Mouse (Mus musculus) liver, embryonic 15.5 days (tissue): Measurements from ENCODE around the gene Ren1. TPM values are rescaled to one million over a fixed set of nuclear protein-coding genes. Genes with fewer than 3 reads are reported as not detected.
"Not testable (repeated sequence)": the region's sequence is repeated elsewhere in the genome, so short reads cannot be mapped to it uniquely, and the experiment has no call there.

Experiments used
- ATAC-seq: fragments of 200-750 bp; cut with Nextera tagmentation; 2 replicates; pipeline ENCODE4 v1.8.0; 2017; ENCODE audit warnings: moderate number of reproducible peaks, mild to moderate bottlenecking, moderate library complexity; ENCODE audit not compliant: insufficient read depth
- H3K27ac ChIP-seq: fragments of 300-500 bp; sonication (generic); replicated peaks from 2 replicates; pipeline ENCODE4 v1.5.1; 2015; ENCODE audit warnings: mild to moderate bottlenecking, inconsistent platforms
- H3K27me3 ChIP-seq: fragments of 300-500 bp; sonication (generic); 2 replicates; pipeline ENCODE4 v1.6.1; 2015; ENCODE audit warnings: mild to moderate bottlenecking, inconsistent platforms
- H3K36me3 ChIP-seq: fragments of 300-500 bp; sonication (generic); replicated peaks from 2 replicates; pipeline ENCODE4 v1.6.1; 2015; ENCODE audit warnings: moderate library complexity, mild to moderate bottlenecking, inconsistent platforms
- H3K4me1 ChIP-seq: fragments of 300-500 bp; sonication (generic); replicated peaks from 2 replicates; pipeline ENCODE4 v1.6.1; 2015; ENCODE audit warnings: inconsistent platforms
- H3K4me2 ChIP-seq: fragments of 300-500 bp; sonication (generic); 2 replicates; pipeline ENCODE4 v1.6.1; 2015; ENCODE audit warnings: moderate library complexity, mild to moderate bottlenecking, inconsistent platforms
- H3K4me3 ChIP-seq: fragments of 300-500 bp; sonication (generic); replicated peaks from 2 replicates; pipeline ENCODE4 v1.5.1; 2015; ENCODE audit warnings: mild to moderate bottlenecking, inconsistent platforms
- H3K9ac ChIP-seq: fragments of 300-500 bp; sonication (generic); 2 replicates; pipeline ENCODE4 v1.6.1; 2015; ENCODE audit warnings: moderate library complexity, mild to moderate bottlenecking, inconsistent platforms
- H3K9me3 ChIP-seq: fragments of 300-500 bp; sonication (generic); replicated peaks from 2 replicates; pipeline ENCODE4 v1.6.1; 2016; ENCODE audit warnings: inconsistent platforms
- WGBS: fragments of 180-500 bp; shearing (Covaris S2); methylation state at CpG from one replicate; pipeline ENCODE4 v1.1.7; 2015; ENCODE audit warnings: mixed read lengths; ENCODE audit not compliant: insufficient replicate concordance; 5-methylcytosine and 5-hydroxymethylcytosine counted together
- polyA plus RNA-seq: library from polyadenylated mRNA; unstranded; fragments of >200 nt; fragmentation: Nextera tagmentation; extraction: Ambion mirVana; gene quantifications from 2 replicates; pipeline ENCODE4 v1.2.1, GENCODE M21; 2015

Ren1 gene
- polyA plus RNA-seq, 1 experiment from 2014 or later: 0.66 TPM

DNA sequence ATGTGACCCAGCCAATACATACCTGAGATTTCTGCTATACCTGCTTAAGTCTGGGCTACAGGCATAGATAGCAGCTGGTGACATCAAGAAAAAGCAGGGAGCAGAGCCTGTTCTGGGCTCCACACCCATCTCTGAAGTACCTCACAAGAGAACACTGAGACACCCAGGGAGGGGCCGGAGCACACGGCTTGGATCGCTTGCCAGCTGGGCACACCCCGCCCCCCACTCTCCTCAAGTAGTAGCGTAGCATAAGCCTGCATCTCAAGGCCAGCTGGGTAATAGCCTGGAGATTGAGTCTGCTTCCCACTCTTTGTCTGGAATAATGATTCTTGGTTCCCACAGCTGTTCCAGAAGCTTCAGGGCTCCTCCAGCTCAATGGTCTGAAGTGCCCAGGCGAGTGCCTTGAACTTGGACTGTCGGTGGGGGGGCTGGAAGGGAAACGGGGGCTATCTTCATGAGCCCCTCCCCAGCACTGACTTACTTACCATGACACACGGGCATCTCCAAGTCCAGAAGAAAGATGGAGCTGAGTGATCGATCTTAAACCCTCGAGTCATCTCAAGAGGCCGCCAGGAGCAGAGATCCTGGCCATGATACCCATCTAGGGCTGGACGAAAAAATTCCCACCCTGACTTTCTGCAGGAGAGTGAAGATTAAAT lies 28.9 kb upstream of the Ren1 start, which contains the start of gene Kiss1:
Gene Kiss1 (plus strand): TSS at position 609 of the 659 bp plus-strand sequence.
- Histone ChIP-seq H3K4me2 (no peak within 1 kb of the TSS), H3K27ac (no peak within 1 kb of the TSS), H3K9ac (no peak within 1 kb of the TSS), H3K4me1 (no peaks in the 10 kb centered on the region), H3K9me3 (no peaks in the 10 kb centered on the region), H3K36me3 (no peaks in the 10 kb centered on the region), H3K27me3 (no peaks in the 10 kb centered on the region), H3K4me3 (no peak within 1 kb of the TSS)
- 66% methylated on average over 13 of the region's 13 CpGs for WGBS
- ATAC-seq: no peak

- Histone ChIP-seq H3K4me3 (no peak overlapping the region), H3K4me2 (no peak overlapping the region), H3K9me3 (no peaks in the 10 kb centered on the region), H3K9ac (no peak overlapping the region), H3K4me1 (no peaks in the 10 kb centered on the region), H3K27ac (no peak overlapping the region), H3K27me3 (peaks cover 13% of the 10 kb centered on the region), H3K36me3 (no peaks in the 10 kb centered on the region)
- 30% methylated on average over 5 of the region's 5 CpGs for WGBS
- no peak for ATAC-seq
These were observed 27.0 kb upstream of the Ren1 start for GRCm38 (mm10) chr1:133323333-133323732.

DNA sequence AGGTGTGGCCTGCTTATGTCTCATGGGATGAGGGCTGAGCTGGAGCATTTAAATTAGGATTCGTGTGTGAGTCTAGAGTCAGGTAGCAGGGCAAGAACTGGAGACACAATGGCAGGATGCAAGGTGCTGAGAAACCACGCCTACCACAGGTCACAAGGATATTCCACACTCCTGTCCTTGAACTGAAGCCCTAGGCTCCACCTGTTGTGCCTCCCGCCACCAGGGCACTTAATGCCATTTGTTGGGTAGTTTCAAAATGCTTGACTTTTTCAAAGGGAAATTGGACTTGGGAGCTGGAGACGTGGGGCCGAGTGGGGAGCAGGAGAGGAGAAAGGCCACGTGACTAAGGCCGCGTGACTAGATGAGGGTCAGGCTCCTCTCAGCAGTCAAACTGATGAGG lies 24.4 kb upstream of the Ren1 start:
- Histone ChIP-seq H3K4me1 (no peaks in the 10 kb centered on the region; the same call in 1 of the 2 replicates), H3K9me3 (no peaks in the 10 kb centered on the region), H3K4me2 (no peak overlapping the region), H3K27me3 (peaks cover 38% of the 10 kb centered on the region), H3K4me3 (no peak overlapping the region), H3K9ac (no peak overlapping the region), H3K27ac (no peak overlapping the region), H3K36me3 (no peaks in the 10 kb centered on the region)
- ATAC-seq: no peak
- WGBS: 62% methylated on average over 8 of the region's 8 CpGs

DNA sequence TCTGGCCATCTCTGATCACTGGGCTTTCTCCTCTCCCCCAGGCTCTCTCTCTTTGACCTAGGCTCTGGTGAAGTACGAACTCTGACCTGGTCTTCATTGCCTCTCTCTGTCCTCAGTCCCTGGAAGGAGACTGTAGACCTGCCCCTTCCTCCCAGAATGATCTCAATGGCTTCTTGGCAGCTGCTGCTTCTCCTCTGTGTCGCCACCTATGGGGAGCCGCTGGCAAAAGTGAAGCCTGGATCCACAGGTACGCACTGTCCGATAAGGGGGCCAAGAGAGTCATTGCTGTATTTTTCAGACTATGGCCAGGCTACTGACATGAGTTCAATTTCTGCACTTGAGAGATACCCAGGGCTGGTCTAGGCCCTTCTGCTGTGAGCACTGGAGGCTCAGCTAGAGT lies 23.2 kb upstream of the Ren1 start:
- ATAC-seq: no peak
- Histone ChIP-seq H3K9ac (no peak overlapping the region), H3K4me3 (no peak overlapping the region), H3K27ac (no peak overlapping the region), H3K36me3 (no peaks in the 10 kb centered on the region), H3K4me1 (no peaks in the 10 kb centered on the region; the same call in 1 of the 2 replicates), H3K9me3 (no peaks in the 10 kb centered on the region), H3K27me3 (peaks cover 41% of the 10 kb centered on the region), H3K4me2 (no peak overlapping the region)
- WGBS: 47% methylated on average over 5 of the region's 5 CpGs

DNA sequence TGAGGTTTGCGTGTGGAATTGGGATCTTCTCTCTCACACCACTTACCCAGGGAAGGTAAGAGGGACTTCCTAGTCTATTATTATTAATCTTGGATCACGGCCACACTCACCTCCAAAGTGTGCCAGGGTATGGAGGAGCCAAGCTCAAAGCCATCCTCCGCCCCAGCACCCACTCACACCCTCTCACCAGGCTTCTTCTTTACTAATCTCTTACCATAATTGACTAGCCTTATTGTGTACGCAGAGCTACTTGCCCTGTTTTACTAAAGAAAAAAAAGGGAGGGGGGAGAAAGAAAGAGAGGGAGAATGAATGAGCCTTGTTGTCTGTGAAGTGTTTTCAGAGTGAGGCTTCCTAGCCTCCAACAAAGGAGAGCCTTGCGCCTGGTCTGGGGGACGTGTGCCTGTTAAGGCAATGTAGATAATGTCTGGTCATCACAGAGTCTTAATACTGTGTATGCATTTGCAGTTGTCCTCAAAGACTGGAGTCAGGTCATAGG lies 22.0 kb upstream of the Ren1 start:
- no peak for ATAC-seq
- H3K27me3 ChIP-seq: peaks cover 41% of the 10 kb centered on the region
- H3K4me1 ChIP-seq: no peaks in the 10 kb centered on the region; the same call in 1 of the 2 replicates
- H3K4me3 ChIP-seq: no peak overlapping the region
- H3K36me3 ChIP-seq: no peaks in the 10 kb centered on the region
- 56% methylated on average over 6 of the region's 6 CpGs for WGBS
- no peak overlapping the region for H3K9ac ChIP-seq
- H3K9me3 ChIP-seq: no peaks in the 10 kb centered on the region
- H3K27ac ChIP-seq: no peak overlapping the region
- no peak overlapping the region for H3K4me2 ChIP-seq

DNA sequence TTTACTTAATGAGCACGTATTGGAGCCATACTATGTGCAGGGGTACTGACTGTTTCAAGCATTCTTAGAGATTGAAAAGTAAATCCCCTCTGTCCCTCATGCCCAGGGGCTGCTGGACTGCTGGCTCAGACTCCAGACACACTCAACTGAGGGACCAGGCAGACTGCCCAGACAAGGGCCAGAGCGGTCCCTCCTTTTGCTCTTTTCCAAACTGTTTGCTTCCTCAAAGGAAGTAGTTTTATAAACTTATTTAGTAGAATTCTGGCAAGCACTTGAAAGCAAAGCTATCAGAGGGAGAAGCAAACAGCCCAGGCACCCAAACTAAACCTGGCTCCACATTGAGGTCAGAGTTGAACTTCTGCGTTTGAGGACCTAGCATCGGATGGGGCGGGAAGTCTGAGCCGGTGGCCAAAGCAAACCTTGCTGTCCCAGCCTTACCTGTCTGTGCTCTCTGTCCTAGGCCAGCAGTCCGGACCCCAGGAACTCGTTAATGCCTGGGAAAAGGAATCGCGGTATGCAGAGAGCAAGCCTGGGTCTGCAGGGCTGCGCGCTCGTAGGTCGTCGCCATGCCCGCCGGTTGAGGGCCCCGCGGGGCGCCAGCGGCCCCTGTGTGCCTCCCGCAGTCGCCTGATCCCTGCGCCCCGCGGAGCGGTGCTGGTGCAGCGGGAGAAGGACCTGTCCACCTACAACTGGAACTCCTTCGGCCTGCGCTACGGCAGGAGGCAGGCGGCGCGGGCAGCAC lies 21.2 kb upstream of the Ren1 start:
- no peak overlapping the region for H3K9ac ChIP-seq
- ATAC-seq: no peak
- no peaks in the 10 kb centered on the region for H3K9me3 ChIP-seq
- H3K27me3 ChIP-seq: peaks cover 41% of the 10 kb centered on the region
- no peaks in the 10 kb centered on the region for H3K36me3 ChIP-seq
- H3K4me3 ChIP-seq: no peak overlapping the region; the same call in 1 of the 2 replicates
- WGBS: 12% methylated on average over 34 of the region's 34 CpGs
- H3K4me1 ChIP-seq: no peaks in the 10 kb centered on the region; the same call in 1 of the 2 replicates
- H3K4me2 ChIP-seq: peak overlapping the region; percentile 44
- H3K27ac ChIP-seq: no peak overlapping the region

DNA sequence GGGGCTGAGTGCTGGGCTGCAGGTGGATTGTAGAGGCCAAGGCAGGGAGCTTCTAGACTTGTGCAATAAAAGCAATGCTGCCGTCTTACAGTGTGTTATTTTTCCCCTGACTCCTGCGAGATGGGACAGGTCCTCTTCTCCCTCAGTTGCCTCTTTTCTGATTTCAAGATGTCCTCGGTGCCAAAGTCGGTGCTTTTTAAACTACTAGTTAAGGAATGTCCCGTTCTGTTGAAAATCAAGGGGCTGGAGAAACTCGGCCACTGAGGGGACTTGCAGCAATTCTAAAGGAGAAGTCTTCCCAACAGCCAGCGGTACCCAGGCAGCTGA lies 20.7 kb upstream of the Ren1 start:
- no peaks in the 10 kb centered on the region; the same call in 1 of the 2 replicates for H3K4me1 ChIP-seq
- H3K4me2 ChIP-seq: peak overlapping the region; percentile 44
- WGBS: 15% methylated on average over 7 of the region's 7 CpGs
- peaks cover 41% of the 10 kb centered on the region for H3K27me3 ChIP-seq
- H3K4me3 ChIP-seq: no peak overlapping the region; the same call in 1 of the 2 replicates
- no peaks in the 10 kb centered on the region for H3K36me3 ChIP-seq
- no peaks in the 10 kb centered on the region for H3K9me3 ChIP-seq
- ATAC-seq: no peak
- no peak overlapping the region for H3K27ac ChIP-seq
- no peak overlapping the region for H3K9ac ChIP-seq

DNA sequence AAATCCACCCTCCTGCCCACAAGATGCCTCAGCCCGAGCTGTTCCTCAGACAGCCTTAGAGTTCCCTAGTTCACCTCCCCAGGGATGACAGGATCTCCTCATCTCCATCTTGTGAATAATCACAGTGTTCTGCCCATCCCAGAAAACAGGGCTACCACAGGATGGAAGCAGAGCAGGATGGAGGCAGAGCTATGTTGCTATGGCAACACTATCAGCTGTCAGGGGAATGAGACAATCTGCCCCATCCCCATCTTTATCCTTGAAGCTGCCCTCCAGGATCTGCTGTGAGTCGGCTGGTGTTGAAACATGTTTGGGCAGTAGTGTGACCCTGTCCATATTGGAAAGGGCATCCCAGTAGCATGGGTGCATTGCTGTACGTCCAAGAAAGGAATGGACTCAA lies 19.2 kb upstream of the Ren1 start:
- Histone ChIP-seq H3K9ac (no peak overlapping the region), H3K36me3 (no peaks in the 10 kb centered on the region), H3K9me3 (no peaks in the 10 kb centered on the region), H3K4me3 (no peak overlapping the region), H3K4me1 (no peaks in the 10 kb centered on the region; the same call in 1 of the 2 replicates), H3K27me3 (peaks cover 41% of the 10 kb centered on the region), H3K27ac (no peak overlapping the region), H3K4me2 (no peak overlapping the region)
- no peak for ATAC-seq
- WGBS: 45% methylated on average over 3 of the region's 3 CpGs

GRCm38 (mm10) chr1:133332656-133333430 lies 17.5 kb upstream of the Ren1 start:
- 67% methylated on average over 11 of the region's 11 CpGs for WGBS
- Histone ChIP-seq H3K4me1 (no peaks in the 10 kb centered on the region; the same call in 1 of the 2 replicates), H3K27me3 (peaks cover 33% of the 10 kb centered on the region), H3K9me3 (no peaks in the 10 kb centered on the region), H3K4me2 (no peak overlapping the region), H3K9ac (no peak overlapping the region), H3K36me3 (no peaks in the 10 kb centered on the region), H3K27ac (no peak overlapping the region), H3K4me3 (no peak overlapping the region)
- no peak for ATAC-seq

GRCm38 (mm10) chr1:133333937-133334336 lies 16.4 kb upstream of the Ren1 start:
- H3K9ac ChIP-seq: no peak overlapping the region
- no peaks in the 10 kb centered on the region for H3K9me3 ChIP-seq
- H3K4me3 ChIP-seq: no peak overlapping the region
- no peaks in the 10 kb centered on the region for H3K36me3 ChIP-seq
- no peak for ATAC-seq
- H3K27me3 ChIP-seq: peaks cover 22% of the 10 kb centered on the region
- WGBS: 56% methylated on average over 6 of the region's 6 CpGs
- no peaks in the 10 kb centered on the region; the same call in 1 of the 2 replicates for H3K4me1 ChIP-seq
- no peak overlapping the region for H3K27ac ChIP-seq
- no peak overlapping the region for H3K4me2 ChIP-seq

- H3K36me3 ChIP-seq, H3K9ac ChIP-seq, H3K27me3 ChIP-seq, H3K9me3 ChIP-seq, H3K4me2 ChIP-seq, H3K27ac ChIP-seq, H3K4me3 ChIP-seq, ATAC-seq, H3K4me1 ChIP-seq: not testable (repeated sequence)
- 21% methylated on average over 1 of the region's 1 CpGs for WGBS
These were observed 9.9 kb upstream of the Ren1 start for GRCm38 (mm10) chr1:133340403-133340802.
